Mouse (Mus musculus): ENCODE measurements around the gene Rftn2.

GRCm38 (mm10) chr1:55208500-55209140 lies 18.0 kb downstream of the Rftn2 start:
- TF ChIP-seq POLR2A (IDR thresholded peaks at IDR 0.05; ENCODE audit: low read depth, low read length) (no peak), CTCF (IDR thresholded peaks at IDR 0.05; ENCODE audit: extremely low read depth, insufficient read length, insufficient replicate concordance, low read depth, low read length) (no peak)
